Mouse (Mus musculus) effector memory CD4-positive, alpha-beta T cell, adult 7 months (primary cell): ENCODE results near the gene Tas2r107. TPM values are rescaled to one million over a fixed set of nuclear protein-coding genes. Genes with fewer than 3 reads are reported as not detected.

Experiments
- polyA plus RNA-seq: library from polyadenylated mRNA; unstranded; fragments of 100-300 nt; shearing (Covaris generic); gene quantifications from one replicate; pipeline ENCODE4 v1.2.1, GENCODE M21; 2017

The Tas2r107 gene
- not detected for polyA plus RNA-seq

GRCm38 (mm10) chr6:131660049-131660448 is at the start of gene Tas2r107:
Tas2r107 (minus strand) TSS chr6:131660149.

GRCm38 (mm10) chr6:131689963-131690362 is 30.0 kb upstream of the Tas2r107 start, which contains the start of gene Tas2r114:
Tas2r114 (minus strand) TSS chr6:131690063.

GRCm38 (mm10) chr6:131687395-131687794 is 27.4 kb upstream of the Tas2r107 start, which contains the start of gene Tas2r105:
Tas2r105 (minus strand) TSS chr6:131687495.

GRCm38 (mm10) chr6:131685644-131686043 is 25.7 kb upstream of the Tas2r107 start, which contains the start of gene Tas2r104:
Tas2r104 (minus strand) TSS chr6:131685744.

GRCm38 (mm10) chr6:131678786-131679185 is 18.8 kb upstream of the Tas2r107 start, which contains the start of gene Tas2r106:
Tas2r106 (minus strand) TSS chr6:131678886.

GRCm38 (mm10) chr6:131630812-131631211 is 29.1 kb downstream of the Tas2r107 start, which contains the start of gene Tas2r130:
Tas2r130 (minus strand) TSS chr6:131630912.

Other genes starting within 250 kb of the Tas2r107 start
- 1.1 TPM for gene 5430401F13Rik, start 173.7 kb downstream of the Tas2r107 start, polyA plus RNA-seq
- gene Gm6619, start 173.7 kb downstream of the Tas2r107 start, polyA plus RNA-seq = 0.69 TPM
- gene Tas2r130, start 29.2 kb downstream of the Tas2r107 start, polyA plus RNA-seq = 0.35 TPM
- not detected for gene Tas2r106, start 18.7 kb upstream of the Tas2r107 start, polyA plus RNA-seq
- not detected for gene Tas2r104, start 25.6 kb upstream of the Tas2r107 start, polyA plus RNA-seq
- gene Tas2r105, start 27.3 kb upstream of the Tas2r107 start, polyA plus RNA-seq = not detected
- gene Tas2r114, start 29.9 kb upstream of the Tas2r107 start, polyA plus RNA-seq = not detected